Mouse (Mus musculus) R1 (cell line): ENCODE results near the gene Tmc2.
A peak's percentile ranks its signal among the peaks of the same experiment; 100 is the strongest.

Experiments used
- DNase-seq: peaks from one replicate; pipeline ENCODE4 v3.0.0-alpha.2; 2018; ENCODE audit warnings: low read depth, low spot score

Gene Tmc2

DNA sequence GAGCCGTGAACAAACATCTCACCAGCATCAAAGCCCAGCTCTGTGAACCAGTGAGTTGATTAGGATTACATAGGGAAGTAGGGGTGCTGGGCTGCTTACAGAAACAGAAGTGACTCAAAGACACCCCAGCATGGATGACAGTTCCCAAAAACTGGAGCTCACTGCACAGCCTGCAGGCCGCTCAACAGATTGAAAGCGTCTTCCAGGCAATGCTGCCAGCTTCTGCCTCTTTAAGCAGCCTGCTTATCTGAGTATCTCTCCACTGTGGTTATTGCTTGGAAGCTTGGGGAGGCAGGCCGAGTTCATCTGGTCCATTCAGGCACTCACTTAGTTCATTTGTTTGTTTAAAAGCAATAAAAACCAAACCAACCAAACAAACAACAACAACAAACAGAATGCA is 61.8 kb downstream of the Tmc2 start:
- DNase-seq, result no peak

GRCm38 (mm10) chr2:130260822-130261221 is 65.8 kb downstream of the Tmc2 start:
- DNase-seq, result no peak

GRCm38 (mm10) chr2:130261914-130262313 is 66.9 kb downstream of the Tmc2 start:
- no peak for DNase-seq

DNA sequence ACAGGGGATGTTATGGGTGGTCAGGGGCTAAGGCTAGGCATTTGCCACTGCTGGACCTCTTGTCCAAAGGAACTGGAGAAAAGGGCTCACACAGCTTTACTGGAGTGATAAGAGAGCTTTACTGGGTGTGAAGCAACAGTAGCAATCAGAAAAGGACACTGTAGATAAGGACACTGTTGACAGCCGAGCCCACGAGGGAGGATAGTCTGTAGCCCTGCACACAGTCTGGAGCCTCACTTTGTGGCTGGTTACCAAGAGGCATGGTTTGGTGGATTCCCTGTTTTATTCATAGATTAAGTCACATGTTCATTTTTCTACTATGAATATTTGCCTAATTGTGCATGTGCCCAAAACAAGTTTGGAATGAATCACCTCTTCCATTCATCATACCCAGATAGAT is 67.4 kb downstream of the Tmc2 start:
- no peak for DNase-seq

- DNase-seq, result no peak
Measured at GRCm38 (mm10) chr2:130265520-130265919, 70.5 kb downstream of the Tmc2 start.

DNA sequence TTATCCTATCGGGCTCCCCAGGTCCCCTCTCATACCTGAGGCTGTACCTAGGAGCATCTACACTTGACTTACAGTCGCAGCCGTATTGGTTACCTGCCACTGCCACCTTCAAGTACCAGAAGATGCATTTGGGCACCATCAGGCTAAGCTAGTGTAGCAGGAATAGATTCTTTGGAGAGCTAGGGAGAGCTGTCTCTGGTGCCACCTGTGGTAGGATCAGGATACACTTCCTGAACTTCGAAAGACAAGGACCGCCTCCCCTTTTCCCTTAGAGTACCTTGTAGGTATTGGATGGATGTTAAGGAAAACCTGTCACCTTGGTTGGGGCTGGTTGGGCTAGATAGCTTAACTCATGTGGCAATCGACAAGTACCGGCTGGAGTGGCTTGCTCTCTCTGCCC is 73.1 kb downstream of the Tmc2 start:
- DNase-seq, result peak; percentile 33

DNA sequence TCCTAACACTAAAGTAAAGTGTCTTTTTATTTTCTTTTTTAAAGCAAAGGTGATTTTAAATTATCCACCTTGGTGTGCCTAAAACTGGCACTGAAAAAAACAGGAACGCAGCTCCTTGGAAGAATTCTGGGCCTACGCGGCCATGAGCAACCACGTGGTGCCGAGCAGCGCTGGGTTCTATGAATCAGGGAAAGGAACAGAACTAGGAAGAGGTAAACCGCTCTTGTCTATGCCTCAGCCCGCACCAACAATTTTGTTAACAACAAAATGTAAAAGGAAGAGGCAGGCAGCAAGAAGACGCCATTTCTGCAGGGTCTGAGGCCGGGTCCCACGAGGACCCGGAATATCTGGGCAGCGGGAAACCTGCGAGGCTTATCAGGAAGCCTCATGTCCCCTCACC is 78.7 kb downstream of the Tmc2 start:
- DNase-seq, result no peak

- peak; percentile 95 for DNase-seq
Measured at GRCm38 (mm10) chr2:130274149-130274861, 79.3 kb downstream of the Tmc2 start, which contains the start of gene Nop56. TSS of gene Nop56 (plus strand) at chr2:130274430.

GRCm38 (mm10) chr2:130274862-130275261 is 79.9 kb downstream of the Tmc2 start:
- DNase-seq, result no peak

GRCm38 (mm10) chr2:130275649-130276048 is 80.7 kb downstream of the Tmc2 start:
- DNase-seq, result peak; percentile 88

- DNase-seq, result peak; percentile 68
Measured at GRCm38 (mm10) chr2:130279600-130280091, 84.7 kb downstream of the Tmc2 start.

DNA sequence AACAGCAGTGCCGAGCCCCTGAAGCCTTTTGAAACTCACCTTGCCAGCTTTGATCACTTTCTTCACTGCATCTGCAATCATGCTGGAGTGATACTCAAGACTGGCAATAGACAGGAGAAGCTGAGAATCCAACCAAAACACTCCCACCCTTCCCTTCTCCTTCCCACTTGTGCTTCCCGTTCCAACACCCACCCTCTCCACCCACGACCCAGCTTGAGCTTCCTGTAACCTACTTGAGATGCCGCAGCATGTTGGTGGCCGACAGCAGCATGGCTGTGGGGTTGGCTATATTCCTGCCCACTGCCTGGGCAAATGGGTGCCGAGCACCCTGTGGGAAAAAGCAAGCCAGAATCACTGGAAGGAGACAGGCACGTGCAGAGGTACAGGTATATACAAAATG is 85.2 kb downstream of the Tmc2 start:
- DNase-seq, result peak; percentile 30

DNA sequence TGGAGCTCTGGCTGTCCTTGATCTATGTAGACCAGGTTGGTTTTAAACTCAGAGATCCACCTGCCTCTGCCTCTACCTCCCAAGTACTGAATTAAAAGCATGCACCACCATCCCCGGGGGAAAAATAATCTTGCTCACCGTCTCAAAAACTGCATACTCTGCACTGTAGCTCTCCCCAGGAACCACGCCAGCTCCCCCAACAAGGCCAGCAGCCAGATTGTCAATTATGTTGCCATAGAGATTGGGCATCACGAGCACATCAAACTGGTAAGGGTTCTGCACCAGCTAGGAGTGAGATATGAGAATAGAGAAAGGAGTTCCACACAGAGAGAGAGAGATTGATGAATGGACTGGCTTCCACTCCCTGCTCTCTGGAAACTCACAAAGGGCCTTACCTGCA is 85.8 kb downstream of the Tmc2 start:
- DNase-seq, result no peak

GRCm38 (mm10) chr2:130283854-130284654 is 89.1 kb downstream of the Tmc2 start, which contains the start of gene Idh3b:
TSS of gene Idh3b (minus strand) at chr2:130284547.
- peak; percentile 91 for DNase-seq

- peak; percentile 93 for DNase-seq
Measured at GRCm38 (mm10) chr2:130289086-130289485, 94.1 kb downstream of the Tmc2 start.

- DNase-seq, result peak; percentile 91
Measured at GRCm38 (mm10) chr2:130291434-130291833, 96.4 kb downstream of the Tmc2 start.

GRCm38 (mm10) chr2:130293009-130293408 is 98.0 kb downstream of the Tmc2 start:
- DNase-seq, result no peak

- peak; percentile 81 for DNase-seq
Measured at GRCm38 (mm10) chr2:130293486-130293885, 98.5 kb downstream of the Tmc2 start.

DNA sequence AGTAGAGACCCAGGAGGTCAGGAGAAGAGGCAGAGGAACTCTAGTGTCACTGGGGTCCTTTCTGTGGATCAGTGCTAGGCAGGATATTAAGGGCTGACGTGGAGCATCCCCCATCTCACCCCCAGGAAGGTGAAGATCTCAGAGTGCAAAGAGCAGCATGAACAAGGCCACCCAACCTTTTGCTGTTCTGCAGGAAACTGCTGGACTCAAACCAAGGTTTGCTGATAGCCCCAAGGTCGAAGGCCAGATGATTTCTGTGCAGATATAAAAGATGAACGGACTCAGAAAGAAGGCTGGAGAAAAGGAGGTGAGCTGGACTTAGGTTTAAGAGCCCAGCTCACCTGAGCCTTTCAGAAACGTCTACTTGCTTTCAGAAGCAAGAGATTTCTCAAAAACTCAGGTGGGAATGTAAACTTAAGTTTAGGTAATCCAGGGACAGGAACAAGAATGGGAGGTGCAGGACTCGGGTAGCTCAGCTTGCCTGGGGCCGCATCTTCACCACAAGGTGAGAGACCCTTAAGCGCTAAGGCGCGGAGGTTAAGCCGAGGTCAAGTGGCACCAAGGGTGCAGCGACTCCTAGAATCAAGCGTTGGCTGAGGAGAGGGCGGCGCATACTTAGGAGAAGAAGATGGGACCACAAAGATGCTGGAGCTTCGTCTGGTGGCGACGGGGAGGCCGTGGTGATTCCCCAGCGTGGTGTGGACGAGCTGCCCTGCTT is 99.4 kb downstream of the Tmc2 start:
- DNase-seq, result peak; percentile 49

- DNase-seq, result peak; percentile 62
Measured at GRCm38 (mm10) chr2:130294936-130295277, 99.9 kb downstream of the Tmc2 start, which contains the start of gene Ebf4. TSS of gene Ebf4 (plus strand) at chr2:130295169.

- peak; percentile 66 for DNase-seq
Measured at GRCm38 (mm10) chr2:130295331-130296133, 100.5 kb downstream of the Tmc2 start.
